Mouse (Mus musculus) kidney, adult 2 months (tissue): ENCODE results near the gene Znfx1.

Source experiments
- CTCF ChIP-seq: fragments of 200-500 bp; conservative IDR thresholded peaks from 2 replicates; pipeline ENCODE4 v1.5.1; 2011; ENCODE audit warnings: low read depth, mild to moderate bottlenecking, control low read depth, low read length, moderate library complexity, mixed read lengths; ENCODE audit not compliant: insufficient read depth, insufficient read length
- POLR2A ChIP-seq: fragments of 200-500 bp; IDR thresholded peaks from one replicate; pipeline ENCODE4 v1.6.1; 2011; ENCODE audit warnings: low read depth, low read length, control low read depth

- no peak for TF ChIP-seq CTCF
- TF ChIP-seq POLR2A: no peak
These were observed 7.4 kb downstream of the Znfx1 start for GRCm38 (mm10) chr2:167055386-167055785.
